Mouse (Mus musculus): Measurements from ENCODE around the gene Mpzl1. TPM values are rescaled to one million over a fixed set of nuclear protein-coding genes. Genes with fewer than 3 reads are reported as not detected.

Gene Mpzl1
- polyA plus RNA-seq, 1 experiment from 2014 or later, result 134 TPM

DNA sequence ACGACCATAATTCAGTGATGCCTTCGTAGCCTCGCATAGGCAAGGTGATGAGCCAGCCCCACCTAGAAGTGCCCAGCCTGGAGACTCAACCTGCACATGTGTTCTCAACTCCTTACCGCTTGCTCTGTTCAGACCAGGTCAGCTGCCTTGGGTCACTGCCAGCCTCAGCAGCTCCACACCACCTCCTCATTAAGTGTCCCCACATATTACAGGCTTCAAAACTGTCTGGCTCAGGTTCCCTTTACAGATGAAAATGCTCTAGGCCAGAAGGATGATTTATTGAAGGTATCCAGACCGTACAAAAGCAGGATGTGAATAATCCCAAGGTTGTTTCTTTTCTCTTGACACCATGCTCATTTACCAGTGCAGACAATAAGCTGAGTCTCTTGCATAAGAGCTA is 8.4 kb downstream of the Mpzl1 start:
- H3K4me3 ChIP-seq, result no peak overlapping the region
- no peaks in the 10 kb centered on the region for H3K27me3 ChIP-seq (ENCODE audit: low read depth, poor library complexity, severe bottlenecking)

DNA sequence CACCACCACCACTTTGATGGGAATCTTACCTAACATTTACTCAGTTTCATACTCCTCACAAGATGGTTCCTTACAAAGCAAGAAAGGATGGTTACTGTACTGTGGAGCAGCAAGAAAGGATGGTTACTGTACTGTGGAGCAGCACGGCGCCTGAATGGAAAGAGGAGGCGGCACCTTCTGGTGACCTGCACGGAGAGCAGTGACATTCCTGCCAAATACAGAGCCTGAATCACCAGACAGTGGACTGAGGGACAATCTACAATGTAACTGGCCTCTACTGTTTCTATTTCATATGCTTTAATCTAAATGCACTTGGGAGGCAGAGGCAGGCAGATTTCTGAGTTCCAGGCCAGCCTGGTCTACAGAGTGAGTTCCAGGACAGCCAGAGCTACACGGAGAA is 9.3 kb downstream of the Mpzl1 start:
- Histone ChIP-seq H3K4me3 (no peak overlapping the region), H3K9me3 (replicated peaks) (no peaks in the 10 kb centered on the region), H3K27me3 (ENCODE audit: low read depth, poor library complexity, severe bottlenecking) (no peaks in the 10 kb centered on the region), H3K4me1 (peaks cover 11% of the 10 kb centered on the region), H3K36me3 (peaks cover 40% of the 10 kb centered on the region), H3K27ac (replicated peaks) (no peak overlapping the region)
- no peak for DNase-seq (ENCODE audit: low spot score)
- 92% methylated on average over 5 of the region's 5 CpGs for WGBS

More for the DNA sequence above, 8.4 kb downstream of the Mpzl1 start:
- H3K9me3 ChIP-seq (replicated peaks), result no peaks in the 10 kb centered on the region
- no peak for DNase-seq (ENCODE audit: low spot score)
- peaks cover 32% of the 10 kb centered on the region for H3K36me3 ChIP-seq
- 88% methylated on average over 5 of the region's 5 CpGs for WGBS
- H3K4me1 ChIP-seq, result peaks cover 16% of the 10 kb centered on the region
- no peak overlapping the region for H3K27ac ChIP-seq (replicated peaks)

DNA sequence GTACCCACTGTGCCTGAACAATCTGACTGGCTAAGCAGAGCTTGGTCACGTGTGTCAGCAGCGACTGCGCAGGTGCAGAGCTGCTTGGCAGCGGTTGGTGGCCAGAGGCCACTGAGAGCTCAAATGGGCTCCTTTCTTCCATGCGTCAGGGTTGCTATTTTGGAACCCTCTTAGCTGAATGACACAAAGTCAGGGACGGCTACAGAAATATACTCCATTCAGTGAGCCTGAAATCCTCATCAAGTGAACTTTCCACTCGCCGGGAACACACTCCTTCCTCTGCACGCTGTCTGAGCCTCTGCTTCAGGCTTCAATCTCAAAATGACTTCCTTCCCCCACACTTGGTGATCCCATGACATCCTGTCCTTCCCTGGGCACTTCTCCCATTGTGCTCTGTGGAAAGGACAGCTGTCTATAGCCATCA is 16.1 kb downstream of the Mpzl1 start:
- H3K27ac ChIP-seq (replicated peaks), result peak overlapping the region; percentile 78
- peaks cover 33% of the 10 kb centered on the region for H3K4me1 ChIP-seq
- no peaks in the 10 kb centered on the region for H3K27me3 ChIP-seq (ENCODE audit: low read depth, poor library complexity, severe bottlenecking)
- H3K9me3 ChIP-seq (replicated peaks), result peaks cover 12% of the 10 kb centered on the region; the same call in 1 of the 2 replicates
- peak; percentile 24 for DNase-seq (ENCODE audit: low spot score)
- H3K36me3 ChIP-seq, result peaks cover 55% of the 10 kb centered on the region
- H3K4me3 ChIP-seq, result no peak overlapping the region
- 63% methylated on average over 9 of the region's 9 CpGs for WGBS

DNA sequence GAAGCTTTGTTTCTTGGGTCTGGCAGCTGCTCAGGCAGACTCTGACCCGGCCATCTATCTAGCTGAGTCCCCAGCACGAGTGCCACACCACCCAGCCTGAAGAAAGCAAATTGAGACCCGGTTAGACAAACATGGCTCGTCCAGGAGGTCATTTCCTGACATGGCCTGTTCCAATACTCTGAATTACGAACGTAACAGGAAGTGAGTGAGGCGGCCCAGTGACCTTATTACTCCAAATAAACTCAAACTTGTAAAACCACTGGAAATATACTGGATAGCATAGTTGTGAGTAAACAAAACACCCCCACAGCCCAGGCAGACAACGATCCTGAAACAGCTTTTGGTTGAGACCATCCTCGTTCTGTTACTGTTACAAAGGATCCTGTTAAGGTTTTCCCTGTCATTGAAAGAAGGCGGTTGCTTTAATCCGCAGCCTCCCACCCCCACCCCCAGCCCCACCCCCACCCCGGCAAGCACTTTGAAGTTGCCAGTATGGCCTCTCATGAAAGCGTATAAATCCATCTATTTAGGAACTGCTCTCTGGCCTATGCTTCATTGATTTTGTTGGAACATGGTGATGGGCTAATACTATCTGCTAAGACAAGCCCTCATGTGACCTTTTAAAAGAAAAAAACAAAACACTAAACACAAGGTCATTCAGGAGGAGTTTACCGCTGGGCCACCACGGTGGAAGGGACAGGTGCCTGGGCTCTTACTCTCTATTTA is 17.0 kb downstream of the Mpzl1 start:
- peaks cover 47% of the 10 kb centered on the region for H3K36me3 ChIP-seq
- H3K27ac ChIP-seq (replicated peaks), result peak overlapping the region; percentile 78
- H3K4me1 ChIP-seq, result peaks cover 33% of the 10 kb centered on the region
- WGBS, result 12% methylated on average over 15 of the region's 15 CpGs
- peak; percentile 50 for DNase-seq (ENCODE audit: low spot score)
- H3K4me3 ChIP-seq, result peak overlapping the region; percentile 32
- no peaks in the 10 kb centered on the region for H3K27me3 ChIP-seq (ENCODE audit: low read depth, poor library complexity, severe bottlenecking)
- peaks cover 12% of the 10 kb centered on the region; the same call in 1 of the 2 replicates for H3K9me3 ChIP-seq (replicated peaks)

DNA sequence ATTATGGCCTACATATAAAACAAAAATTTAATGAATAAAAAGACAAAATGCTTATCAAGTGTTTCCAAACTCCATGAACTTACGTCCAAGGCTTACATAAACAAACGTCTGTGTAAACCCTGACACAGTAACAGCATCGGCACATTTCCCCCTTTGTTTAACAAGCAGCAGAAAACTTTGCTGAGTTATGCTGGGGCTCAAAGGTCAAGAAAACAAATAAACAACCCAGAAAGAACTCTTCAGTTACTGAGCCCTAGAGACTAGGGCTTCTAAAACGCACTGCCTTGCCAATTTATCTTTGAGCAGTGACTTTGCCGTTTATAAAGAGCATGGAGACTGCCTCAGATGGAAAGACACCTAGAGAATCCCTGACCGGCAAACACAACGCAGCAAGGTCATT is 17.7 kb downstream of the Mpzl1 start:
- Histone ChIP-seq H3K4me3 (no peak overlapping the region), H3K36me3 (peaks cover 44% of the 10 kb centered on the region), H3K27me3 (ENCODE audit: low read depth, poor library complexity, severe bottlenecking) (no peaks in the 10 kb centered on the region), H3K27ac (replicated peaks) (peak overlapping the region; percentile 78), H3K4me1 (peaks cover 40% of the 10 kb centered on the region), H3K9me3 (replicated peaks) (peaks cover 12% of the 10 kb centered on the region; the same call in 1 of the 2 replicates)
- 50% methylated on average over 7 of the region's 7 CpGs for WGBS
- no peak for DNase-seq (ENCODE audit: low spot score)

GRCm38 (mm10) chr1:165614793-165615192 is 19.5 kb downstream of the Mpzl1 start:
- no peak for DNase-seq (ENCODE audit: low spot score)
- Histone ChIP-seq H3K4me3 (no peak overlapping the region), H3K4me1 (peaks cover 57% of the 10 kb centered on the region), H3K27me3 (ENCODE audit: low read depth, poor library complexity, severe bottlenecking) (no peaks in the 10 kb centered on the region), H3K9me3 (replicated peaks) (peaks cover 12% of the 10 kb centered on the region; the same call in 1 of the 2 replicates), H3K36me3 (peaks cover 33% of the 10 kb centered on the region), H3K27ac (replicated peaks) (no peak overlapping the region)
- WGBS, result 94% methylated on average over 3 of the region's 3 CpGs

GRCm38 (mm10) chr1:165613926-165614325 is 20.4 kb downstream of the Mpzl1 start:
- Histone ChIP-seq H3K27me3 (ENCODE audit: low read depth, poor library complexity, severe bottlenecking) (no peaks in the 10 kb centered on the region), H3K27ac (replicated peaks) (no peak overlapping the region), H3K9me3 (replicated peaks) (peaks cover 12% of the 10 kb centered on the region; the same call in 1 of the 2 replicates), H3K4me3 (no peak overlapping the region), H3K4me1 (peaks cover 58% of the 10 kb centered on the region), H3K36me3 (peaks cover 33% of the 10 kb centered on the region)
- DNase-seq (ENCODE audit: low spot score), result no peak
- WGBS, result 84% methylated on average over 4 of the region's 4 CpGs

DNA sequence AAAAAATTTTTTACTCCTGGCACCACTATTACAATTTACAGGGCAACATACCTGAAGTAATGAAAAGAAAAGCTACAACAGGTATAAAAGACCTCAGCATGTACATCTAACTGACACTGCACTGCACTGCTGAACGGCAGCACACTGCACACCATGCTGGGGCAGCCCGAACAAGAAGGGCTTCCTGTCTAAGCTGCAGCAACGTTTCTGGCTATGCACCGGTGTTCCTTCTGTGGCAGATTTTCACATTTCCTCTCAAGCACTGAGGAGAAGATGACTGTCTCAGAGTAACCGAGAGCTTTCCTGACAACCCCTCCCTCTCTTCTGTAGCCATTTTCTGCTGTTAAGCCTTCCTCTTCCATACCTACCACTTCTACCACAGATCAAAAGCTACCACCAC is 21.6 kb downstream of the Mpzl1 start:
- WGBS, result 87% methylated on average over 5 of the region's 5 CpGs
- Histone ChIP-seq H3K27me3 (ENCODE audit: low read depth, poor library complexity, severe bottlenecking) (no peaks in the 10 kb centered on the region), H3K4me3 (no peak overlapping the region), H3K36me3 (peaks cover 42% of the 10 kb centered on the region), H3K9me3 (replicated peaks) (peaks cover 12% of the 10 kb centered on the region; the same call in 1 of the 2 replicates), H3K4me1 (peaks cover 47% of the 10 kb centered on the region), H3K27ac (replicated peaks) (no peak overlapping the region)
- no peak for DNase-seq (ENCODE audit: low spot score)

GRCm38 (mm10) chr1:165610321-165610999 is 23.9 kb downstream of the Mpzl1 start:
- peak overlapping the region; percentile 82 for H3K27ac ChIP-seq (replicated peaks)
- H3K27me3 ChIP-seq (ENCODE audit: low read depth, poor library complexity, severe bottlenecking), result no peaks in the 10 kb centered on the region
- peaks cover 31% of the 10 kb centered on the region for H3K4me1 ChIP-seq
- peaks cover 7% of the 10 kb centered on the region; the same call in 1 of the 2 replicates for H3K9me3 ChIP-seq (replicated peaks)
- no peak for DNase-seq (ENCODE audit: low spot score)
- 39% methylated on average over 9 of the region's 9 CpGs for WGBS
- H3K36me3 ChIP-seq, result peaks cover 54% of the 10 kb centered on the region
- H3K4me3 ChIP-seq, result no peak overlapping the region

DNA sequence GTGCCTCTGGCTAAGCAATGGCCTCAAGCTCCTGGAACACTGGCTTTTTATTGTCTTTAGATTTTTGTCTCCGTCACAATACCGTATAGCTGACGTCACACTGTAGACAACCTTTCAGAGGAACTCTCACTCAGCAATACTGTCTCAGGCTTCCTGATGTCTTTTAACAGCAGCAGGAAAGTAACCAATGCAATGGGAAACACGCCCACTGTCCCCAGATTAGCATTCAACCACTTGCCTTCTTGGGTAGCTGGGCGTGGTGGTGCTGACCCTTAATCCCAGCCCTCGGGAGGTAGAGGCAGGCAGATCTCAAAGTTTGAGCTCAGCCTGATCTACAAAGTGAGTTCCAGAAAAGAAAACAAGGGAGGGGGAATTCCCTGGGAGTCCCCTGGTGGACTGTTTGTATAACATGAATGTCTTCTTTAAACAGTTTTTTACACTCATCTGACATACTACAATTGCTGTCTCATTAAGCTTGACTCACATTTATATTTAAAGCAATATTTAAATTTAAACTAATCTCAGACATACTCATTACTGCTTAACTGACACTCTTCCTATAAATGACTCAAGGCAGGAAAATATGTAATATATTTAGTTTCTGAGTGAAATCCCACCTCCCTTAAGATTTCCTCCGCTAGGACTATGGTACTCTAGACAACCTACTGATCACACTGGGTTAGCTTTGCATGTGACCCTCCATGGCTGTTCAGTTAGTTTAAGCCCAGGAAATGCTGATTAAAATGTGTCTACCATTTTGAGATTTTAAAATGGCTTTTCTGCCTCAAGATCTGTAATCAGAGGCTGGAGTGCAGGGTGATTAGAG is 24.6 kb downstream of the Mpzl1 start:
- no peak for DNase-seq (ENCODE audit: low spot score)
- H3K27ac ChIP-seq (replicated peaks), result peak overlapping the region; percentile 82; the same call in 1 of the 2 replicates
- peaks cover 31% of the 10 kb centered on the region for H3K4me1 ChIP-seq
- H3K4me3 ChIP-seq, result no peak overlapping the region
- H3K9me3 ChIP-seq (replicated peaks), result no peaks in the 10 kb centered on the region
- no peaks in the 10 kb centered on the region for H3K27me3 ChIP-seq (ENCODE audit: low read depth, poor library complexity, severe bottlenecking)
- 60% methylated on average over 7 of the region's 7 CpGs for WGBS
- peaks cover 54% of the 10 kb centered on the region for H3K36me3 ChIP-seq

DNA sequence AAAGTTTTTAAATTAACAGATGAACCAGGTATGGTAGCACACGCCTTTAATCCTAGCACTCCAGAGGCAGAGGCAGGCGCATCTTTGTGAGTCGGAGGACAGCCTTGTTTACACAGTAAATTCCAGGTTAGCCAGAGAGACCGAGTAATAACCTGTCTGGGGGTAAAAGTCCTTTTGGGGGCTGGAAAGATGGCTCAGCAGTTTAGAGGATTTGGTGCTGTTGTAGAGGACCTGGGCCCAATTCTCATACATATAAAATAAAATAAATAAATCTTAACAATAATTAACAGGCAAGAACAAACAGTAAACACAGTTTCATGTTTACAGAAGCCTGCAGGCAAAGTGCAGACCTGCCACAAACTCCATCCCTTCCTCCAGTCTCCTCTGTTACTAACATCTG is 25.4 kb downstream of the Mpzl1 start:
- Histone ChIP-seq H3K27ac (replicated peaks) (no peak overlapping the region), H3K9me3 (replicated peaks) (no peaks in the 10 kb centered on the region), H3K4me3 (no peak overlapping the region), H3K4me1 (peaks cover 31% of the 10 kb centered on the region), H3K36me3 (peaks cover 54% of the 10 kb centered on the region), H3K27me3 (ENCODE audit: low read depth, poor library complexity, severe bottlenecking) (no peaks in the 10 kb centered on the region)
- 89% methylated on average over 4 of the region's 4 CpGs for WGBS
- no peak for DNase-seq (ENCODE audit: low spot score)

DNA sequence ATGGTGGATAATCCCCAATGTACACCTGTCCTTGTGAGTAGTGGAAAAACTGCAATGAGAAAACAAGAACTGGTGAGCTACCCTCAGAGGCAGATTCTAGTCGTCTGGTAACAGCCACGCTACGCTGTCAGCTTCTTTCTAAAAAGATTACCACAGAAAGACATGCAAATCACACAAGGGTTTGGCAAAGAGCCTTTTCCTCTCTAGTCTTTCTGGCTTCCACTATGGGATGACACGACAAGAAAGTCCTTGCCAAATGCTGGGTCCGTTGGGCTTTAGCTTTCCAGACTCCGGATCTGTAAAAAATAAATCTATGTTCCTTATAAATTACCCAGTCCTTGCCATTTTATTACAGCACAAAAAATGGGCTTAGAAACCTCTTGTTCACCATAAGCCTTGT is 28.6 kb downstream of the Mpzl1 start:
- WGBS, result 95% methylated on average over 6 of the region's 6 CpGs
- H3K36me3 ChIP-seq, result peaks cover 78% of the 10 kb centered on the region

More for the DNA sequence above, 28.6 kb downstream of the Mpzl1 start:
- no peak for DNase-seq (ENCODE audit: low spot score)
- H3K9me3 ChIP-seq (replicated peaks), result no peaks in the 10 kb centered on the region
- H3K27me3 ChIP-seq (ENCODE audit: low read depth, poor library complexity, severe bottlenecking), result no peaks in the 10 kb centered on the region
- no peak overlapping the region for H3K4me3 ChIP-seq
- H3K4me1 ChIP-seq, result peaks cover 18% of the 10 kb centered on the region
- H3K27ac ChIP-seq (replicated peaks), result no peak overlapping the region

Measured in midbrain, embryonic 10.5 days (tissue).